Mouse (Mus musculus): ENCODE results near the gene Camta1. TPM values are rescaled to one million over a fixed set of nuclear protein-coding genes. Genes with fewer than 3 reads are reported as not detected.

Gene Camta1
- polyA plus RNA-seq, 1 experiment from 2014 or later, result 137 TPM

DNA sequence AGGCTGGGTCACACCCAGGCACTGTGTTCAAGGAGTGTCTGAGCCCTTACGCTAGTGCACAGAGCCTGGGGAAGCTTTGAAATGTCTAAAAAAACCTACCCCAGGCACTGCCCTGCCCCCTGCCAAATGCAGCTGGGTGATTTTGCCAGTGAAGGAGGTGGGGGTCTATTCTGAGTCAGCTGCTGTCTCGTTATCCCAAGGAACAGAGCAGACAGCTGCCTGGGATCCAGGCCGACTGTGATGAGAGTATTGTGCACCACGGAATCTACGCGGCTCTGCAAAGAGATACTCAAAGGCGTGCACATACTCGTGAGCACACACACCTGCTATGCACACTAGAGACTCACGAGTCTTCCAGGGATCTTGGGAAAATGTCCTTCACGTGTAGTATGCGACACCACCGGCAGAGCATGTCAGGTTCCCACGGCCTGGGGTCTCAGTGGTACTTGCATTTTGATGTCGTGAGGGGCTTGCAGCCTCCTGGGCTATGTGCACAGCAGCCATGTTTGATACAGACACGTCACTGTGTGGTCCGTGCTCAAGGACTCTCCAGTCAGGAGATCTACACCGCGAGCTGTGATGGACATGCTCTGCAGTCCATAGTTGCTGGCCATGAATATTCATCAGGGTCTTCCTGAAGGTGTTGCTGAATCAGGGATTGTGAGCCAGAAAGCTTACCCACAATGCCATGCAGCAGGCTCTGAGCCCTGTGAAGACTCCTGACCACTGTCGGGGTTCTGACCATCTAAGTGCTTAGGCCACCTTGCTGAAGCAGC is 529.4 kb downstream of the Camta1 start:
- no peaks in the 10 kb centered on the region for H3K4me1 ChIP-seq (ENCODE audit: control insufficient read depth, insufficient read depth, low read length)
- H3K4me2 ChIP-seq, result no peak overlapping the region
- H3K9ac ChIP-seq (ENCODE audit: low read depth, low read length), result no peak overlapping the region
- no peak overlapping the region for H3K27ac ChIP-seq (ENCODE audit: low read depth, low read length)
- no peaks in the 10 kb centered on the region for H3K36me3 ChIP-seq (ENCODE audit: control insufficient read depth, insufficient read depth, low read length)
- H3K4me3 ChIP-seq (ENCODE audit: low read depth, low read length), result no peak overlapping the region
- H3K9me3 ChIP-seq (replicated peaks; ENCODE audit: control insufficient read depth, low read length), result no peaks in the 10 kb centered on the region
- no peaks in the 10 kb centered on the region for H3K27me3 ChIP-seq (ENCODE audit: control insufficient read depth, insufficient read depth, low read length)
- no peak for ATAC-seq (replicated peaks; ENCODE audit: insufficient number of reproducible peaks, low FRiP score, low TSS enrichment)
- WGBS (ENCODE audit: insufficient replicate concordance), result 79% methylated on average over 19 of the region's 19 CpGs

DNA sequence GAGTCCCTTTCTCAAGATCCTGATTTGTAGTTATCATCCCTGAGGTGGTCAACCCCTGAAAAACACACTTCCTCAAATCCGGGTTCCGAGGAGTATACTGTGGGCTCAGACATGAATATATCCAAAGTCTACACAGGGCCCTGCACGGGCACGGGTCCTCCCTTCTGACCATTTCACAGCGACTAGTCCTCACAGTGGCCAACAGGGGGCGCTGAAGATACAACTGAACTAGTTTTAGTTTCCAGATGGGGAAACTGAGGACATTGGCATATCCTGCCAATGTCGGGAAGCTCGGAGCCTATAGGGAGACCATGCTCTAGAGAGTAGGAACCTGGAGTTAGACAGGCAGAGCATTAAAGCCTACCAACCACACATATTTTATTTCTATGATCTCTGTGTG is 530.7 kb downstream of the Camta1 start:
- H3K4me3 ChIP-seq (ENCODE audit: low read depth, low read length), result no peak overlapping the region
- no peak for ATAC-seq (replicated peaks; ENCODE audit: insufficient number of reproducible peaks, low FRiP score, low TSS enrichment)
- H3K9me3 ChIP-seq (replicated peaks; ENCODE audit: control insufficient read depth, low read length), result no peaks in the 10 kb centered on the region
- no peak overlapping the region for H3K27ac ChIP-seq (ENCODE audit: low read depth, low read length)
- WGBS (ENCODE audit: insufficient replicate concordance), result 57% methylated on average over 8 of the region's 8 CpGs
- no peaks in the 10 kb centered on the region for H3K27me3 ChIP-seq (ENCODE audit: control insufficient read depth, insufficient read depth, low read length)
- no peak overlapping the region for H3K4me2 ChIP-seq
- H3K4me1 ChIP-seq (ENCODE audit: control insufficient read depth, insufficient read depth, low read length), result no peaks in the 10 kb centered on the region
- H3K36me3 ChIP-seq (ENCODE audit: control insufficient read depth, insufficient read depth, low read length), result no peaks in the 10 kb centered on the region
- H3K9ac ChIP-seq (ENCODE audit: low read depth, low read length), result no peak overlapping the region

DNA sequence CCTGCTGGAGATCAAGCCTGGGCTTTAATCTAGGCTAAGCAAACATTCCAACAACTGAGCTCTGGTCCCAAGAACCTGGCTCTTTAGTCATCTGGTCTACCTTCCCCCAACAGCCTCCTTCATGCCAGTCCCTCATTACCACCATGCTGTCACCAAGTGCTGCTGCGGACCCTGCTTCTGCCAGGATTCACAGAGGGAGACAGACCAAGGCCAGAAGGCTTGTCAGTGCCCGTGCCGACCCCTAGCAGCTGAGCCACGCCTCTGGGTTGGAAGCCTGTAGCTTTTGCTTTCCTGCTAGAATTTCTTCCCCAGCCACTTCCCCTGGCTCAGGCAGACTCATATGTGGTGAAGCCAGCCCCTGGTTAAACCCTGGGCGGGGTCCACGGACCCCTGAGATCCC is 533.6 kb downstream of the Camta1 start:
- WGBS (ENCODE audit: insufficient replicate concordance), result 75% methylated on average over 6 of the region's 6 CpGs

DNA sequence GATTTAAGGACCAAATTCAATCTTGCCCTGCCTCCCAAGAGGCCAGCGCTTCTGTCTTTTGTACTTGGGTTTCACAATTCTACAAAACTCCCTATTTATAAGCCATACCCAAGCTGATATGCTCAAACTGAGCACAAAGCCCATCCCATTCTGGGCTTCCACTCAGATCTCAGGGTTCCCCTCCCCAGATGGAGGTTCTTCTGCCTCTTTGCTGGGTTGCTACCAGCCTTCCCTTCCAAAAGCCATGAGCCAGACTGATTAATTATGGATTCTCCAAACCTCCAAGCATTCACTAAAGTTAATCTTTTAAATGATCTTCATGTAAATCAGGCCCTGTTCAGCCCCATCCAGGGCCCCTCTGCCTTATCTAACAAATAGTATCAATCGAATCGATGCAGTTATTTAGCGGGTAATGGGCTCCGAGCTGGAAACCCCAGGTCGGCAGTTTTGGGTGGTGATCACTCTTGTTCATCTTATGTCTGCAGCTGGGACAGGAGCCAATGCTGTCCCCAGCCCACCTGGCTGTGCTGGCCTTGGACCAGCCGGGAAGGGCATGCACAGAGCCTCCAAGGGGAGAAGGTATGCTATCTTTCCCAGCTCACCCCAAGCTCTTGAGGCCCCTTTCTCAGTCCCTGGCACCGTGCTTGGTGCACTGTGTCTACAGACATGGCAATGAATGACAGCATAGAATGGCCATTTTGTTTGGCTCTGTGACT is 534.5 kb downstream of the Camta1 start:
- WGBS (ENCODE audit: insufficient replicate concordance), result 88% methylated on average over 8 of the region's 8 CpGs
- Histone ChIP-seq H3K4me1 (ENCODE audit: control insufficient read depth, insufficient read depth, low read length) (0 out of 2 replicates have a peak, but pooled peaks cover 3% of the 10 kb centered on the region), H3K4me2 (no peak overlapping the region), H3K4me3 (ENCODE audit: low read depth, low read length) (no peak overlapping the region), H3K36me3 (ENCODE audit: control insufficient read depth, insufficient read depth, low read length) (no peaks in the 10 kb centered on the region), H3K27me3 (ENCODE audit: control insufficient read depth, insufficient read depth, low read length) (no peaks in the 10 kb centered on the region), H3K9me3 (replicated peaks; ENCODE audit: control insufficient read depth, low read length) (no peaks in the 10 kb centered on the region), H3K9ac (ENCODE audit: low read depth, low read length) (no peak overlapping the region), H3K27ac (ENCODE audit: low read depth, low read length) (no peak overlapping the region)
- ATAC-seq (replicated peaks; ENCODE audit: insufficient number of reproducible peaks, low FRiP score, low TSS enrichment), result no peak

More for the DNA sequence above, 533.6 kb downstream of the Camta1 start:
- H3K4me3 ChIP-seq (ENCODE audit: low read depth, low read length), result no peak overlapping the region
- no peaks in the 10 kb centered on the region for H3K27me3 ChIP-seq (ENCODE audit: control insufficient read depth, insufficient read depth, low read length)
- H3K9me3 ChIP-seq (replicated peaks; ENCODE audit: control insufficient read depth, low read length), result no peaks in the 10 kb centered on the region
- 0 out of 2 replicates have a peak, but pooled peaks cover 3% of the 10 kb centered on the region for H3K4me1 ChIP-seq (ENCODE audit: control insufficient read depth, insufficient read depth, low read length)
- H3K36me3 ChIP-seq (ENCODE audit: control insufficient read depth, insufficient read depth, low read length), result no peaks in the 10 kb centered on the region
- no peak overlapping the region for H3K27ac ChIP-seq (ENCODE audit: low read depth, low read length)
- no peak overlapping the region for H3K9ac ChIP-seq (ENCODE audit: low read depth, low read length)
- ATAC-seq (replicated peaks; ENCODE audit: insufficient number of reproducible peaks, low FRiP score, low TSS enrichment), result no peak
- no peak overlapping the region for H3K4me2 ChIP-seq

DNA sequence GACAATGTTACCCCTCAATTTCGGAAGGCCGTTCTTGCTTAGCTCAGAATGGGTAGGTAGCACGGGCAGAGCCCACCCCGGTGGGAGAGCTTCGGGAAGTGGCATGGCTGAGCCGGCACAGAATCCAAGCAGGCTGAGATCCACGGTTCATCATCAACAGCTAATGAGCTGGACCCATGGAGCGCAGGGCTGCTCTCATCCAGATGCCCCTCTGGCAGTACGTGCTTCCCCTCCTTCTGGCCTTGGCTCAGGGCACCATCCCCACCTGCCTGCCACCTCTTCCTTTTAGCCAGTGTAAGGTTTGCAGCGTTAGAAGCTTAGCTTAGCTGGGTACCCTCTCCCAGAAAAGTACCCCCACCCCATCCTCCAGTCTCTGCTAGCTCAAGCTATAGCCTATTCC is 545.2 kb downstream of the Camta1 start:
- no peaks in the 10 kb centered on the region for H3K36me3 ChIP-seq (ENCODE audit: control insufficient read depth, insufficient read depth, low read length)
- no peaks in the 10 kb centered on the region for H3K4me1 ChIP-seq (ENCODE audit: control insufficient read depth, insufficient read depth, low read length)
- WGBS (ENCODE audit: insufficient replicate concordance), result 80% methylated on average over 10 of the region's 10 CpGs
- no peak overlapping the region for H3K27ac ChIP-seq (ENCODE audit: low read depth, low read length)
- ATAC-seq (replicated peaks; ENCODE audit: insufficient number of reproducible peaks, low FRiP score, low TSS enrichment), result no peak
- H3K4me2 ChIP-seq, result no peak overlapping the region
- no peak overlapping the region for H3K4me3 ChIP-seq (ENCODE audit: low read depth, low read length)
- no peaks in the 10 kb centered on the region for H3K27me3 ChIP-seq (ENCODE audit: control insufficient read depth, insufficient read depth, low read length)
- no peak overlapping the region for H3K9ac ChIP-seq (ENCODE audit: low read depth, low read length)
- H3K9me3 ChIP-seq (replicated peaks; ENCODE audit: control insufficient read depth, low read length), result no peaks in the 10 kb centered on the region

DNA sequence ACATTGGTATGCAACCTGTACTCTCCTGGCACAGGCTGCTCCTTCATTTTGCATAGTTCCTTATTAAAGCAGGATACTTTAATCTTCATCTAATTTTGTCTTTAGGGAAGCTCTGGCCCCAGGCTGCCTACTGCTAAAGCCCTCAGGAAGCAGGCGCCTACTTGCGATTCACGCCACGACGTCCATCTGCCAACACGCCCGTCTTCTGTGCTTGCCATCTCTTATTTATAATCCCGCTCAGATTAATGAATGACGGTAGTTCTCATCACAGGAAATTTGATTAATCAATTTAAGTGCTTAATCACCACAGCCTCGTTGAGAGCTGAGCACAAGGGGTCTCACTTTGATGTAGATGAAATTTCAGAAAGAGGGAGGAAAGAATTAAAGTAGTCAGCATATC is 546.0 kb downstream of the Camta1 start:
- Histone ChIP-seq H3K4me2 (no peak overlapping the region), H3K4me3 (ENCODE audit: low read depth, low read length) (no peak overlapping the region), H3K9me3 (replicated peaks; ENCODE audit: control insufficient read depth, low read length) (no peaks in the 10 kb centered on the region), H3K4me1 (ENCODE audit: control insufficient read depth, insufficient read depth, low read length) (no peaks in the 10 kb centered on the region), H3K27me3 (ENCODE audit: control insufficient read depth, insufficient read depth, low read length) (no peaks in the 10 kb centered on the region), H3K9ac (ENCODE audit: low read depth, low read length) (no peak overlapping the region), H3K36me3 (ENCODE audit: control insufficient read depth, insufficient read depth, low read length) (no peaks in the 10 kb centered on the region), H3K27ac (ENCODE audit: low read depth, low read length) (no peak overlapping the region)
- 75% methylated on average over 10 of the region's 10 CpGs for WGBS (ENCODE audit: insufficient replicate concordance)
- no peak for ATAC-seq (replicated peaks; ENCODE audit: insufficient number of reproducible peaks, low FRiP score, low TSS enrichment)

DNA sequence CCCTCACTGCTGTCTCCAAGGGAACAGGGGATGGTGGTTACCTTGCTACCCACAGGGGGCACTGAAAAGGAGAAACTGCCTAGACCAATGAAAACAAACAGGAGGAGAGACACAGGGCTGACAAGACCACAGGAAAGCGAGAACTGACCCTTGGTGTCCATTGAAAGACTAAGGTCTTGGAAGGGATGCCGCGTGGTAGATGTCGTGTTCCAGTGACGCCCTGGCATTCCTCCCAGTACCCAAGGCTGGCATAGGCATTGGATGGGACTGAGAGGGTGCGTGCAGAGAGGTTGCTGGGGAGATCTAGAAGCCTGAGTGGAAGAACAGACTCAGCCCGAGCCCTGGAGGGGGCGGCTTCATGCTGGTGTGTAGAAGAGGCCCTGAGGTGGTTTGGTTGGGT is 550.9 kb downstream of the Camta1 start:
- H3K27me3 ChIP-seq (ENCODE audit: control insufficient read depth, insufficient read depth, low read length), result no peaks in the 10 kb centered on the region
- peaks cover 6% of the 10 kb centered on the region; the same call in 1 of the 2 replicates for H3K4me1 ChIP-seq (ENCODE audit: control insufficient read depth, insufficient read depth, low read length)
- H3K9ac ChIP-seq (ENCODE audit: low read depth, low read length), result no peak overlapping the region
- H3K36me3 ChIP-seq (ENCODE audit: control insufficient read depth, insufficient read depth, low read length), result no peaks in the 10 kb centered on the region
- 81% methylated on average over 8 of the region's 8 CpGs for WGBS (ENCODE audit: insufficient replicate concordance)
- H3K4me3 ChIP-seq (ENCODE audit: low read depth, low read length), result no peak overlapping the region
- H3K4me2 ChIP-seq, result no peak overlapping the region
- no peak for ATAC-seq (replicated peaks; ENCODE audit: insufficient number of reproducible peaks, low FRiP score, low TSS enrichment)
- no peaks in the 10 kb centered on the region for H3K9me3 ChIP-seq (replicated peaks; ENCODE audit: control insufficient read depth, low read length)
- no peak overlapping the region for H3K27ac ChIP-seq (ENCODE audit: low read depth, low read length)

DNA sequence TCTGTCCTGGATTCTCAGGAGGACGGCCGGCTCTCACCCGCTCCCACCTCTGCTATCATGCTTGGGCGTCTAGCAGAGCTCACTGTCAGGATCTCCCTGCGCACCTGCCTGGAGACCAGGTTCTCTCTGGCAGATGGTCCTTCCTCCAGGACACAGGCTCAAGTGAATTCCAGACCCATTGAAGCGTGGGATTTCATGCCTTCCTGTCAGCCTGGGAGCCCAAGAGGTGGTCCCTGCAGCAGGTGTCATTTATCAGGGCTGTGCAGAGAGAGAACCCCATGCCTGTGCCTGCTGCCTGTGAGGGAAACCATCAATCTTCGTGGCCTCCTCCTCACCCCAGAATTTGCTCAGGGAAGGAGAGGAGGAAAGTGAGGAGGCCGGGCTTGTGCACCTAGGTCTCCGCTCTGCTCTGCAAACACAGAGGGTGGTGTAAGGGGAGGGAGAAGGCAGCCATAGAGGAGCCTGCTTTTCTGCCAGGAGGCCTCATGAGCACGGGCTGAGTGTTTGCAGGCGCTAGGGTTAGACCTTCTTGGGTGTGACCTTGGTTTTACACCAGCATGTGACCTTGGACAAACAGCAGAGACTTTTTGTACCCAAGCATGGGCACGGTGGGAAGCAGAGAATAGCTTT is 551.5 kb downstream of the Camta1 start:
- WGBS (ENCODE audit: insufficient replicate concordance), result 55% methylated on average over 12 of the region's 12 CpGs
- H3K36me3 ChIP-seq (ENCODE audit: control insufficient read depth, insufficient read depth, low read length), result no peaks in the 10 kb centered on the region
- H3K27ac ChIP-seq (ENCODE audit: low read depth, low read length), result no peak overlapping the region
- H3K4me1 ChIP-seq (ENCODE audit: control insufficient read depth, insufficient read depth, low read length), result peaks cover 6% of the 10 kb centered on the region; the same call in 1 of the 2 replicates
- no peak overlapping the region for H3K4me3 ChIP-seq (ENCODE audit: low read depth, low read length)
- ATAC-seq (replicated peaks; ENCODE audit: insufficient number of reproducible peaks, low FRiP score, low TSS enrichment), result no peak
- no peaks in the 10 kb centered on the region for H3K27me3 ChIP-seq (ENCODE audit: control insufficient read depth, insufficient read depth, low read length)
- no peak overlapping the region; the same call in 1 of the 2 replicates for H3K9ac ChIP-seq (ENCODE audit: low read depth, low read length)
- no peak overlapping the region for H3K4me2 ChIP-seq
- no peaks in the 10 kb centered on the region for H3K9me3 ChIP-seq (replicated peaks; ENCODE audit: control insufficient read depth, low read length)
